In genomic region chr11:95712085-95712562, GRCm38 (mm10) we compare ENCODE assay signal across 7 mouse cellular contexts. TPM values are rescaled to one million over a fixed set of nuclear protein-coding genes. Genes with fewer than 3 reads are reported as not detected.
DNase-seq lines count a peak whose midpoint lies in the region; ATAC-seq and TF ChIP-seq lines count a peak whose summit lies in the region.

No protein-coding gene starts in this region.

- no peaks in the 10 kb centered on the region for H3K36me3 ChIP-seq in heart, embryonic 12.5 days
- H3K36me3 ChIP-seq in lung, embryonic 15.5 days, result no peaks in the 10 kb centered on the region
- no peaks in the 10 kb centered on the region for H3K36me3 ChIP-seq in small intestine, adult 2 months (ENCODE audit: control insufficient read depth, insufficient read depth, low read length)

- peak overlapping the region; percentile 93 for H3K4me2 ChIP-seq in heart, embryonic 12.5 days
- peak overlapping the region; percentile 83 for H3K4me2 ChIP-seq in lung, embryonic 15.5 days

- peak; percentile 13 for DNase-seq in thymus, postnatal 14 days
- DNase-seq in thymus, postnatal 0 days (ENCODE audit: low spot score), result no peak
- DNase-seq in cerebellum, adult 2 months, result peak in 1 of 2 experiments; percentile 37
- peak; percentile 55 for DNase-seq in kidney, postnatal 14 days

- TF ChIP-seq POLR2A in cerebellum, adult 2 months (IDR thresholded peaks at IDR 0.05; ENCODE audit: borderline replicate concordance, insufficient read depth, low read length), result no peak; the same call in 1 of the 2 replicates
- TF ChIP-seq POLR2A in small intestine, adult 2 months (IDR thresholded peaks at IDR 0.05; ENCODE audit: low read depth, low read length), result no peak

- ATAC-seq in heart, embryonic 12.5 days (ENCODE audit: insufficient number of reproducible peaks, low FRiP score), result no peak
- peak; percentile 16; the same call in 1 of the 2 replicates for ATAC-seq in lung, embryonic 15.5 days (ENCODE audit: borderline replicate concordance, extremely low read depth, low FRiP score, low TSS enrichment)

- WGBS in cerebellum, adult 2 months, result 12% methylated on average over 12 of the region's 12 CpGs
- WGBS in heart, embryonic 12.5 days, result 27% methylated on average over 12 of the region's 12 CpGs
- WGBS in lung, embryonic 15.5 days, result 14% methylated on average over 12 of the region's 12 CpGs
- 3% methylated on average over 12 of the region's 12 CpGs for WGBS in small intestine, adult 2 months

- TF ChIP-seq CTCF in cerebellum, adult 2 months (IDR thresholded peaks at IDR 0.05; ENCODE audit: borderline replicate concordance, insufficient read depth, low read depth, low read length), result no peak
- no peak for TF ChIP-seq CTCF in small intestine, adult 2 months (IDR thresholded peaks at IDR 0.05; ENCODE audit: extremely low read depth, insufficient read length, insufficient replicate concordance, low read depth, low read length)

- H3K9me3 ChIP-seq in heart, embryonic 12.5 days (replicated peaks), result no peaks in the 10 kb centered on the region
- no peaks in the 10 kb centered on the region for H3K9me3 ChIP-seq in lung, embryonic 15.5 days

- H3K4me1 ChIP-seq in cerebellum, adult 2 months (ENCODE audit: control insufficient read depth, insufficient read depth, low read length), result 0 out of 2 replicates have a peak, but pooled peaks cover 4% of the 10 kb centered on the region
- H3K4me1 ChIP-seq in heart, embryonic 12.5 days (replicated peaks), result peaks cover 23% of the 10 kb centered on the region
- H3K4me1 ChIP-seq in lung, embryonic 15.5 days, result peaks cover 32% of the 10 kb centered on the region
- peaks cover 5% of the 10 kb centered on the region; the same call in 1 of the 2 replicates for H3K4me1 ChIP-seq in small intestine, adult 2 months (ENCODE audit: control insufficient read depth, insufficient read depth, insufficient read length, low read length)

- peak overlapping the region; percentile 22; the same call in 1 of the 2 replicates for H3K27ac ChIP-seq in cerebellum, adult 2 months (ENCODE audit: insufficient read depth, low read length)
- peak overlapping the region; percentile 94 for H3K27ac ChIP-seq in heart, embryonic 12.5 days (ENCODE audit: poor library complexity, severe bottlenecking)
- peak overlapping the region; percentile 99 for H3K27ac ChIP-seq in lung, embryonic 15.5 days
- peak overlapping the region; percentile 51; the same call in 1 of the 2 replicates for H3K27ac ChIP-seq in small intestine, adult 2 months (ENCODE audit: insufficient read depth, low read depth, low read length)

- no peaks in the 10 kb centered on the region for H3K27me3 ChIP-seq in cerebellum, adult 2 months (ENCODE audit: control insufficient read depth, insufficient read depth, low read length)
- H3K27me3 ChIP-seq in heart, embryonic 12.5 days (replicated peaks), result no peaks in the 10 kb centered on the region
- H3K27me3 ChIP-seq in lung, embryonic 15.5 days, result no peaks in the 10 kb centered on the region
- H3K27me3 ChIP-seq in small intestine, adult 2 months (ENCODE audit: control insufficient read depth, insufficient read depth, low read length), result no peaks in the 10 kb centered on the region

- peak overlapping the region; percentile 99; the same call in 1 of the 2 replicates for H3K9ac ChIP-seq in heart, embryonic 12.5 days
- H3K9ac ChIP-seq in lung, embryonic 15.5 days, result peak overlapping the region; percentile 97; the same call in 1 of the 2 replicates

- H3K4me3 ChIP-seq in cerebellum, adult 2 months (replicated peaks; ENCODE audit: insufficient read depth, low read depth, low read length), result peak overlapping the region; percentile 99
- peak overlapping the region; percentile 90 for H3K4me3 ChIP-seq in heart, embryonic 12.5 days
- peak overlapping the region; percentile 95 for H3K4me3 ChIP-seq in lung, embryonic 15.5 days
- peak overlapping the region; percentile 95 for H3K4me3 ChIP-seq in small intestine, adult 2 months (ENCODE audit: low read depth, low read length)

RNA-seq across cellular contexts. Expression of gene Zfp652, which starts 0.3 kb away (rescaled TPM):
- polyA plus RNA-seq in thymus, postnatal 0 days (2015; fragmentation: Nextera tagmentation; extraction: Ambion mirVana), result 11.9 and 14.9 TPM in 2 replicates
- polyA plus RNA-seq in cerebellum, adult 2 months (2012; rRNA removed), result 30.0 and 30.1 TPM in 2 replicates
- polyA plus RNA-seq in heart, embryonic 12.5 days (2016; fragmentation: Nextera tagmentation; extraction: Ambion mirVana), result 12.8 and 14.3 TPM in 2 replicates
- 22.9 and 24.1 TPM in 2 replicates for polyA plus RNA-seq in lung, embryonic 15.5 days (2015; fragmentation: Nextera tagmentation; extraction: Ambion mirVana)
- 12.4 and 25.1 TPM in 2 replicates for polyA plus RNA-seq in small intestine, adult 2 months (2012; rRNA removed)

RNA-seq across cellular contexts. Expression of gene B130006D01Rik, which starts 11.3 kb away (rescaled TPM):
- 0.36 and 1.0 TPM in 2 replicates for polyA plus RNA-seq in thymus, postnatal 0 days (2015; fragmentation: Nextera tagmentation; extraction: Ambion mirVana)
- 0.69 and 0.70 TPM in 2 replicates for polyA plus RNA-seq in cerebellum, adult 2 months (2012; rRNA removed)
- 0.56 and 0.76 TPM in 2 replicates for polyA plus RNA-seq in heart, embryonic 12.5 days (2016; fragmentation: Nextera tagmentation; extraction: Ambion mirVana)
- 1.1 and 1.4 TPM in 2 replicates for polyA plus RNA-seq in lung, embryonic 15.5 days (2015; fragmentation: Nextera tagmentation; extraction: Ambion mirVana)
- 0.05 TPM in 1 of 2 replicates, not detected in the other for polyA plus RNA-seq in small intestine, adult 2 months (2012; rRNA removed)

RNA-seq across cellular contexts. Expression of gene Phb, which starts 45.4 kb away (rescaled TPM):
- 175 and 194 TPM in 2 replicates for polyA plus RNA-seq in thymus, postnatal 0 days (2015; fragmentation: Nextera tagmentation; extraction: Ambion mirVana)
- polyA plus RNA-seq in cerebellum, adult 2 months (2012; rRNA removed), result 241 and 253 TPM in 2 replicates
- 260 and 286 TPM in 2 replicates for polyA plus RNA-seq in heart, embryonic 12.5 days (2016; fragmentation: Nextera tagmentation; extraction: Ambion mirVana)
- polyA plus RNA-seq in lung, embryonic 15.5 days (2015; fragmentation: Nextera tagmentation; extraction: Ambion mirVana), result 199 and 205 TPM in 2 replicates
- polyA plus RNA-seq in small intestine, adult 2 months (2012; rRNA removed), result 61.3 and 68.9 TPM in 2 replicates

Comparison
In these comparisons a context has a peak if more than half of its experiments do, and no peak if none do; other contexts are left out.
1. H3K27ac ChIP-seq: peak in every context shown above with its lines; median percentile 99 in lung, embryonic 15.5 days; 94 in heart, embryonic 12.5 days; 51 in small intestine, adult 2 months; 22 in cerebellum, adult 2 months.